Mouse (Mus musculus) monocyte, adult 59 days (primary cell): ENCODE data around the gene Hps3. TPM values are rescaled to one million over a fixed set of nuclear protein-coding genes. Genes with fewer than 3 reads are reported as not detected.

Experiments used
- total RNA-seq, 2 experiments: library from RNA; stranded (reverse); gene quantifications; one replicate each; pipeline ENCODE4 v1.2.4; 2023

The Hps3 gene
- total RNA-seq = 100 to 1,000 TPM; 199 to 205 TPM

GRCm38 (mm10) chr3:20034719-20035404 is at the start of gene Hps3:
TSS of gene Hps3 (minus strand) at chr3:20035315.

DNA sequence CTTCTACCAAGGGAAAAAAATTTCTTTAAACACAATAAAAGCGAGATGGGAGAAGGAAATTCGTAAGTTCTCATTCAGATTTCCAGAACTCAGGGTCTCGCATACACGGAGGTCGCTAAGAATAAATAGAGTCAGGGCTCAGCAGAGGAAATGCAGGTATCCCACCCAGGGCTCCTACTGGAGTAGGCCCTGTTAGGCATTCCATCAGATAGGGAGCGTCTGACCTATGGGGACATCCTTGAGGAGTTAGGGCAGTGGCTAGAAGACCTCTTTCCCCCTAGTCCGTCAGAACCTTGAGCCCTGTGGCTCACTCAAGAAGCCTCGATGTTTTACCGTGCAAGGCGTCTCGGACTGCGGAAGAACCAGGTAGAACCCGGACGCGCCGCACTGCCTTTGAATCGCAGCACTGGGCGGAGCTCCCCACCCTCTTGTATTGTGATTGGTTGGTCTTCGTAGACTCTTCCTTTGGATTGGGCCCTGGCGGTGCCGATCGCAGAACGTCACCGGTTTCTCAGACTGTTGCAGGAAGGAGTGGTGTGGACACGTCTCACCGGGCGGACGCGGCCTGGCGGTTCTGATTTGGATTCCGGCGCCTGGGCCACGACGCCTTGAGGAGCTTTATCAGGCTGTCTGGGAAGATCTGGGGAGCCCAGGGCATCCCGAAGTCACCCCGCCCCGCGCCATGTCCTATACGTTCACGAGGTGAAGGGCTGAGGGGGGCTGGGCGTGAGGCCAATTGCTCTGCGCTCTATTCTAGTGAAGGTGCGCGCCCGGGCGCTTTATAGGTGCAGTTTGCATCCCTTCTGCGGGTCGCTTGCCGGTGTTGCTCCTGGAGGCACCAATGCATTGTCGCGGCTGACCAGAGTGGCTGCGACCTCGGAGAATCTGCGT is 22.4 kb upstream of the Hps3 start, which contains the start of gene Hltf:
TSS of gene Hltf (plus strand) at position 506 of the 891 bp plus-strand sequence.

DNA sequence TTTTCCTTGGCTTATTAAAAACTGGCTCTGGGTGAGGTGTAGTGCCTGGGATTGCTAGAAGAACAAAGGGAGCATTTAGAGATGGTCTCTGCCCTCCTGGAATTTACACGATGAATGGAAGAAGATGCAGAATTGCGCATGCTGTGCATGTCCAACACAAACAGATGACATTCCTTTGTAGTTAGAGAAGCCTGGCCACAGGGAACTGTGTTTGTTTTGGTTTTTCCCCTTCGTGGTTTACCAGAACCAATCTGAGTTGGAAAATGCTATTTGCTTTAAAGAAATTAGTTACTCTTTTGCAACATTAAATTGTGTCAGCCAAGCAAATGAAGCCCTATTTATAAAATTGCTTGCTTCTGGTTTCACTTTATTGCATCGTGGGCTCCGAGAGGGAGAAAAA is 78.2 kb downstream of the Hps3 start, which contains the start of gene Cp:
TSS of gene Cp (plus strand) at position 170 of the 400 bp plus-strand sequence.

Other genes starting within 250 kb of the Hps3 start
- gene Cp, start 78.3 kb downstream of the Hps3 start, total RNA-seq = 1 to 10 TPM; 3.2 to 3.9 TPM
- gene Hltf, start 22.5 kb upstream of the Hps3 start, total RNA-seq = 10 to 100 TPM; 70.7 to 79.2 TPM
- gene Gyg, start 120.0 kb upstream of the Hps3 start, total RNA-seq = 10 to 100 TPM; 74.9 to 97.2 TPM
- 1 to 10 TPM in 1 of 2 experiments, not detected in 1; 1.6 TPM for gene Cpa3, start 206.9 kb upstream of the Hps3 start, total RNA-seq
- under 1 TPM in 1 of 2 experiments, not detected in 1; 0.70 TPM for gene Cpb1, start 240.4 kb upstream of the Hps3 start, total RNA-seq